Mouse (Mus musculus): ENCODE data around the gene Yeats2. TPM values are rescaled to one million over a fixed set of nuclear protein-coding genes. Genes with fewer than 3 reads are reported as not detected.
A peak's percentile ranks its signal among the peaks of the same experiment; 100 is the strongest.

The Yeats2 gene
- polyA plus RNA-seq, 1 experiment from 2014 or later: 43.7 TPM

GRCm38 (mm10) chr16:20196962-20197361, 56.1 kb downstream of the Yeats2 start:
- no peak for ATAC-seq (ENCODE audit: low FRiP score, low read depth)
- Histone ChIP-seq H3K4me1 (no peaks in the 10 kb centered on the region), H3K27me3 (no peaks in the 10 kb centered on the region), H3K27ac (no peak overlapping the region), H3K9ac (no peak overlapping the region), H3K9me3 (no peaks in the 10 kb centered on the region), H3K4me3 (no peak overlapping the region), H3K36me3 (peaks cover 93% of the 10 kb centered on the region), H3K4me2 (replicated peaks) (no peak overlapping the region)
- WGBS: 94% methylated on average over 5 of the region's 5 CpGs

- Histone ChIP-seq H3K9me3 (no peaks in the 10 kb centered on the region), H3K27me3 (no peaks in the 10 kb centered on the region), H3K4me3 (no peak overlapping the region), H3K4me2 (replicated peaks) (no peak overlapping the region), H3K9ac (no peak overlapping the region), H3K27ac (no peak overlapping the region), H3K4me1 (no peaks in the 10 kb centered on the region), H3K36me3 (peaks cover 90% of the 10 kb centered on the region)
- ATAC-seq (ENCODE audit: low FRiP score, low read depth): no peak
- 77% methylated on average over 5 of the region's 5 CpGs for WGBS
These were observed 58.8 kb downstream of the Yeats2 start for GRCm38 (mm10) chr16:20199501-20200201.

- WGBS: 79% methylated on average over 3 of the region's 3 CpGs
- Histone ChIP-seq H3K36me3 (peaks cover 90% of the 10 kb centered on the region), H3K9me3 (no peaks in the 10 kb centered on the region), H3K4me1 (no peaks in the 10 kb centered on the region), H3K4me3 (no peak overlapping the region), H3K27me3 (no peaks in the 10 kb centered on the region), H3K27ac (no peak overlapping the region), H3K9ac (no peak overlapping the region), H3K4me2 (replicated peaks) (no peak overlapping the region)
- ATAC-seq (ENCODE audit: low FRiP score, low read depth): no peak
These were observed 72.8 kb downstream of the Yeats2 start for GRCm38 (mm10) chr16:20213591-20214226.

GRCm38 (mm10) chr16:20222726-20223125, 81.9 kb downstream of the Yeats2 start:
- Histone ChIP-seq H3K36me3 (peaks cover 88% of the 10 kb centered on the region), H3K4me3 (no peak overlapping the region), H3K4me2 (replicated peaks) (no peak overlapping the region), H3K27ac (no peak overlapping the region), H3K27me3 (no peaks in the 10 kb centered on the region), H3K9ac (no peak overlapping the region), H3K4me1 (no peaks in the 10 kb centered on the region), H3K9me3 (no peaks in the 10 kb centered on the region)
- ATAC-seq (ENCODE audit: low FRiP score, low read depth): no peak
- WGBS: 98% methylated on average over 6 of the region's 6 CpGs

- Histone ChIP-seq H3K4me2 (replicated peaks) (no peak overlapping the region), H3K27ac (no peak overlapping the region), H3K36me3 (peaks cover 88% of the 10 kb centered on the region), H3K4me1 (no peaks in the 10 kb centered on the region), H3K27me3 (no peaks in the 10 kb centered on the region), H3K9me3 (no peaks in the 10 kb centered on the region), H3K9ac (no peak overlapping the region), H3K4me3 (no peak overlapping the region)
- 91% methylated on average over 4 of the region's 4 CpGs for WGBS
- ATAC-seq (ENCODE audit: low FRiP score, low read depth): no peak
These were observed 85.8 kb downstream of the Yeats2 start for GRCm38 (mm10) chr16:20226676-20227075.

GRCm38 (mm10) chr16:20227504-20227903, 86.6 kb downstream of the Yeats2 start:
- Histone ChIP-seq H3K36me3 (peaks cover 84% of the 10 kb centered on the region), H3K4me2 (replicated peaks) (no peak overlapping the region)
- 82% methylated on average over 6 of the region's 6 CpGs for WGBS

GRCm38 (mm10) chr16:20228167-20228566, 87.3 kb downstream of the Yeats2 start:
- H3K9ac ChIP-seq: no peak overlapping the region
- no peak overlapping the region for H3K4me3 ChIP-seq
- no peak for ATAC-seq (ENCODE audit: low FRiP score, low read depth)
- peaks cover 81% of the 10 kb centered on the region for H3K36me3 ChIP-seq
- H3K4me2 ChIP-seq (replicated peaks): no peak overlapping the region
- no peak overlapping the region for H3K27ac ChIP-seq
- no peaks in the 10 kb centered on the region for H3K4me1 ChIP-seq
- H3K9me3 ChIP-seq: no peaks in the 10 kb centered on the region
- 94% methylated on average over 5 of the region's 5 CpGs for WGBS
- no peaks in the 10 kb centered on the region for H3K27me3 ChIP-seq

More at GRCm38 (mm10) chr16:20227504-20227903, 86.6 kb downstream of the Yeats2 start:
- Histone ChIP-seq H3K27me3 (no peaks in the 10 kb centered on the region), H3K4me3 (no peak overlapping the region), H3K9ac (no peak overlapping the region), H3K4me1 (no peaks in the 10 kb centered on the region), H3K9me3 (no peaks in the 10 kb centered on the region), H3K27ac (no peak overlapping the region)
- no peak for ATAC-seq (ENCODE audit: low FRiP score, low read depth)

GRCm38 (mm10) chr16:20234406-20234805, 93.5 kb downstream of the Yeats2 start:
- Histone ChIP-seq H3K9ac (no peak overlapping the region), H3K9me3 (no peaks in the 10 kb centered on the region), H3K4me2 (replicated peaks) (no peak overlapping the region), H3K4me3 (no peak overlapping the region), H3K36me3 (peaks cover 48% of the 10 kb centered on the region), H3K4me1 (no peaks in the 10 kb centered on the region), H3K27me3 (no peaks in the 10 kb centered on the region), H3K27ac (no peak overlapping the region)
- ATAC-seq (ENCODE audit: low FRiP score, low read depth): no peak
- 50% methylated on average over 4 of the region's 4 CpGs for WGBS

GRCm38 (mm10) chr16:20237426-20237825, 96.6 kb downstream of the Yeats2 start:
- peaks cover 22% of the 10 kb centered on the region for H3K36me3 ChIP-seq
- H3K27me3 ChIP-seq: no peaks in the 10 kb centered on the region
- H3K9ac ChIP-seq: no peak overlapping the region
- no peak overlapping the region for H3K4me2 ChIP-seq (replicated peaks)
- no peak for ATAC-seq (ENCODE audit: low FRiP score, low read depth)
- H3K4me1 ChIP-seq: no peaks in the 10 kb centered on the region; the same call in 1 of the 2 replicates
- no peak overlapping the region for H3K27ac ChIP-seq
- no peaks in the 10 kb centered on the region for H3K9me3 ChIP-seq
- 83% methylated on average over 4 of the region's 4 CpGs for WGBS
- H3K4me3 ChIP-seq: no peak overlapping the region

- no peak overlapping the region for H3K4me3 ChIP-seq
- no peaks in the 10 kb centered on the region; the same call in 1 of the 2 replicates for H3K4me1 ChIP-seq
- H3K36me3 ChIP-seq: peaks cover 13% of the 10 kb centered on the region
- no peaks in the 10 kb centered on the region for H3K9me3 ChIP-seq
- H3K9ac ChIP-seq: no peak overlapping the region
- H3K27me3 ChIP-seq: no peaks in the 10 kb centered on the region
- 90% methylated on average over 4 of the region's 4 CpGs for WGBS
- no peak for ATAC-seq (ENCODE audit: low FRiP score, low read depth)
- H3K4me2 ChIP-seq (replicated peaks): no peak overlapping the region
- no peak overlapping the region for H3K27ac ChIP-seq
These were observed 97.8 kb downstream of the Yeats2 start for GRCm38 (mm10) chr16:20238646-20239045.

- Histone ChIP-seq H3K9ac (peak within 1 kb of the TSS; percentile 73), H3K9me3 (no peaks in the 10 kb centered on the region), H3K36me3 (0 out of 2 replicates have a peak, but pooled peaks cover 2% of the 10 kb centered on the region), H3K27me3 (no peaks in the 10 kb centered on the region), H3K4me1 (no peaks in the 10 kb centered on the region; the same call in 1 of the 2 replicates), H3K4me2 (replicated peaks) (peak within 1 kb of the TSS; percentile 85), H3K27ac (peak within 1 kb of the TSS; percentile 61), H3K4me3 (peak within 1 kb of the TSS; percentile 63)
- ATAC-seq (ENCODE audit: low FRiP score, low read depth): peak; percentile 87
- WGBS: under 1% methylated on average over 90 of the region's 90 CpGs
These were observed 99.9 kb downstream of the Yeats2 start, which contains the start of gene Map6d1 for GRCm38 (mm10) chr16:20240468-20241414. Gene Map6d1 (minus strand): TSS chr16:20241358.

GRCm38 (mm10) chr16:20247103-20247502, 106.2 kb downstream of the Yeats2 start:
- Histone ChIP-seq H3K36me3 (no peaks in the 10 kb centered on the region), H3K4me2 (replicated peaks) (no peak overlapping the region), H3K27ac (no peak overlapping the region), H3K9me3 (no peaks in the 10 kb centered on the region), H3K27me3 (no peaks in the 10 kb centered on the region), H3K9ac (no peak overlapping the region), H3K4me1 (no peaks in the 10 kb centered on the region), H3K4me3 (no peak overlapping the region)
- no peak for ATAC-seq (ENCODE audit: low FRiP score, low read depth)

All from limb, embryonic 13.5 days (tissue).